Mouse (Mus musculus) midbrain, embryonic 16.5 days (tissue): Measurements from ENCODE around the gene Kdm1a. TPM values are rescaled to one million over a fixed set of nuclear protein-coding genes. Genes with fewer than 3 reads are reported as not detected.

Experiments used
- ATAC-seq: fragments of 200-750 bp; cut with Nextera tagmentation; 2 replicates; pipeline ENCODE4 v1.8.0; 2017; ENCODE audit warnings: moderate TSS enrichment
- H3K27ac ChIP-seq: fragments of 300-500 bp; sonication (generic); 2 replicates; pipeline ENCODE4 v1.5.1; 2014; ENCODE audit warnings: mild to moderate bottlenecking, low read length, mixed read lengths
- H3K27me3 ChIP-seq: fragments of 300-500 bp; sonication (generic); 2 replicates; pipeline ENCODE4 v1.6.1; 2014; ENCODE audit warnings: low read depth, low read length, mixed read lengths; ENCODE audit not compliant: control insufficient read depth, insufficient read depth
- H3K36me3 ChIP-seq: fragments of 300-500 bp; sonication (generic); 2 replicates; pipeline ENCODE4 v1.6.1; 2014; ENCODE audit warnings: mild to moderate bottlenecking, low read length, moderate library complexity, mixed read lengths; ENCODE audit not compliant: control insufficient read depth, insufficient read depth
- H3K4me1 ChIP-seq: fragments of 300-500 bp; sonication (generic); 2 replicates; pipeline ENCODE4 v1.6.1; 2014; ENCODE audit warnings: mild to moderate bottlenecking, low read length, mixed read lengths; ENCODE audit not compliant: control insufficient read depth, insufficient read depth
- H3K4me2 ChIP-seq: fragments of 300-500 bp; sonication (generic); 2 replicates; pipeline ENCODE4 v1.6.1; 2014; ENCODE audit warnings: mild to moderate bottlenecking, low read length, mixed read lengths
- H3K4me3 ChIP-seq: fragments of 300-500 bp; sonication (generic); 2 replicates; pipeline ENCODE4 v1.5.1; 2014; ENCODE audit warnings: low read depth, mild to moderate bottlenecking, low read length, moderate library complexity, mixed read lengths
- H3K9ac ChIP-seq: fragments of 300-500 bp; sonication (generic); 2 replicates; pipeline ENCODE4 v1.6.1; 2014; ENCODE audit warnings: low read depth, low read length, mixed read lengths
- H3K9me3 ChIP-seq: fragments of 300-500 bp; sonication (generic); replicated peaks from 2 replicates; pipeline ENCODE4 v1.6.1; 2014; ENCODE audit warnings: mild to moderate bottlenecking, low read length, mixed read lengths; ENCODE audit not compliant: control insufficient read depth, poor library complexity, severe bottlenecking
- WGBS: fragments of 180-500 bp; shearing (Covaris S2); extraction: QIAGEN DNeasy Blood & Tissue Kit; methylation state at CpG from one replicate; pipeline ENCODE4 v1.1.7; 2014; 5-methylcytosine and 5-hydroxymethylcytosine counted together
- polyA plus RNA-seq: library from polyadenylated mRNA; unstranded; fragments of >200 nt; fragmentation: Nextera tagmentation; extraction: Ambion mirVana; gene quantifications from 2 replicates; pipeline ENCODE4 v1.2.1, GENCODE M21; 2015

Gene Kdm1a
- polyA plus RNA-seq: 59.4 and 61.4 TPM in 2 replicates

- Histone ChIP-seq H3K4me3 (peak within 1 kb of the TSS; percentile 100), H3K36me3 (no peaks in the 10 kb centered on the region), H3K4me2 (peak within 1 kb of the TSS; percentile 79), H3K9me3 (no peaks in the 10 kb centered on the region), H3K27ac (peak within 1 kb of the TSS; percentile 97), H3K9ac (peak within 1 kb of the TSS; percentile 100), H3K4me1 (peaks cover 17% of the 10 kb centered on the region), H3K27me3 (no peaks in the 10 kb centered on the region)
- WGBS: under 1% methylated on average over 33 of the region's 45 CpGs
- peak; percentile 95 for ATAC-seq
Observed at GRCm38 (mm10) chr4:136602568-136602967, at the start of gene Kdm1a. TSS of gene Kdm1a (minus strand) at chr4:136602723.

- peak; percentile 66 for ATAC-seq
- no peak overlapping the region; the same call in 1 of the 2 replicates for H3K9ac ChIP-seq
Observed at GRCm38 (mm10) chr4:136651882-136652527, 49.5 kb upstream of the Kdm1a start.

GRCm38 (mm10) chr4:136651357-136651811 is 48.9 kb upstream of the Kdm1a start:
- WGBS: 50% methylated on average over 3 of the region's 3 CpGs

More at GRCm38 (mm10) chr4:136651882-136652527, 49.5 kb upstream of the Kdm1a start:
- no peak overlapping the region for H3K4me2 ChIP-seq
- peaks cover 17% of the 10 kb centered on the region for H3K4me1 ChIP-seq
- peak overlapping the region; percentile 47 for H3K27ac ChIP-seq
- no peaks in the 10 kb centered on the region for H3K9me3 ChIP-seq
- H3K4me3 ChIP-seq: no peak overlapping the region
- 41% methylated on average over 13 of the region's 13 CpGs for WGBS
- no peaks in the 10 kb centered on the region for H3K27me3 ChIP-seq
- H3K36me3 ChIP-seq: peaks cover 13% of the 10 kb centered on the region; the same call in 1 of the 2 replicates

GRCm38 (mm10) chr4:136650261-136650660 is 47.7 kb upstream of the Kdm1a start:
- WGBS: 83% methylated on average over 8 of the region's 8 CpGs
- no peaks in the 10 kb centered on the region for H3K27me3 ChIP-seq
- no peak overlapping the region for H3K27ac ChIP-seq
- H3K9ac ChIP-seq: no peak overlapping the region
- no peak overlapping the region for H3K4me3 ChIP-seq
- peaks cover 17% of the 10 kb centered on the region for H3K4me1 ChIP-seq
- H3K36me3 ChIP-seq: peaks cover 3% of the 10 kb centered on the region; the same call in 1 of the 2 replicates
- H3K9me3 ChIP-seq: no peaks in the 10 kb centered on the region
- H3K4me2 ChIP-seq: no peak overlapping the region
- no peak for ATAC-seq

More at GRCm38 (mm10) chr4:136651357-136651811, 48.9 kb upstream of the Kdm1a start:
- no peak overlapping the region for H3K4me2 ChIP-seq
- H3K4me1 ChIP-seq: peaks cover 17% of the 10 kb centered on the region
- ATAC-seq: peak; percentile 12; the same call in 1 of the 2 replicates
- H3K27me3 ChIP-seq: no peaks in the 10 kb centered on the region
- no peaks in the 10 kb centered on the region for H3K9me3 ChIP-seq
- peaks cover 8% of the 10 kb centered on the region; the same call in 1 of the 2 replicates for H3K36me3 ChIP-seq
- no peak overlapping the region for H3K9ac ChIP-seq
- H3K4me3 ChIP-seq: no peak overlapping the region
- H3K27ac ChIP-seq: peak overlapping the region; percentile 47; the same call in 1 of the 2 replicates

- 41% methylated on average over 13 of the region's 13 CpGs for WGBS
- Histone ChIP-seq H3K9ac (peak overlapping the region; percentile 43; the same call in 1 of the 2 replicates), H3K27ac (no peak overlapping the region), H3K4me3 (no peak overlapping the region), H3K36me3 (no peaks in the 10 kb centered on the region), H3K4me2 (no peak overlapping the region), H3K4me1 (peaks cover 17% of the 10 kb centered on the region), H3K27me3 (no peaks in the 10 kb centered on the region), H3K9me3 (no peaks in the 10 kb centered on the region)
- no peak for ATAC-seq
Observed at GRCm38 (mm10) chr4:136649480-136650196, 47.1 kb upstream of the Kdm1a start.

GRCm38 (mm10) chr4:136648922-136649479 is 46.5 kb upstream of the Kdm1a start:
- Histone ChIP-seq H3K9ac (peak overlapping the region; percentile 43; the same call in 1 of the 2 replicates), H3K4me3 (no peak overlapping the region), H3K4me2 (no peak overlapping the region), H3K4me1 (peaks cover 17% of the 10 kb centered on the region), H3K27ac (no peak overlapping the region), H3K27me3 (no peaks in the 10 kb centered on the region), H3K36me3 (no peaks in the 10 kb centered on the region), H3K9me3 (no peaks in the 10 kb centered on the region)
- ATAC-seq: no peak
- 17% methylated on average over 11 of the region's 11 CpGs for WGBS

GRCm38 (mm10) chr4:136638890-136639289 is 36.4 kb upstream of the Kdm1a start:
- 3% methylated on average over 10 of the region's 10 CpGs for WGBS
- Histone ChIP-seq H3K9ac (0 out of 2 replicates have a peak overlapping the region, but pooled peaks have one; percentile 23), H3K27ac (0 out of 2 replicates have a peak overlapping the region, but pooled peaks have one; percentile 31), H3K9me3 (no peaks in the 10 kb centered on the region), H3K4me2 (peak overlapping the region; percentile 42), H3K4me1 (peaks cover 15% of the 10 kb centered on the region), H3K4me3 (peak overlapping the region; percentile 8; the same call in 1 of the 2 replicates), H3K27me3 (no peaks in the 10 kb centered on the region), H3K36me3 (no peaks in the 10 kb centered on the region)
- ATAC-seq: no peak

- H3K27ac ChIP-seq: peak overlapping the region; percentile 82
- no peak; the same call in 1 of the 2 replicates for ATAC-seq
- H3K4me2 ChIP-seq: peak overlapping the region; percentile 72
- H3K4me3 ChIP-seq: peak overlapping the region; percentile 51
- 13% methylated on average over 7 of the region's 7 CpGs for WGBS
- no peaks in the 10 kb centered on the region for H3K9me3 ChIP-seq
- 0 out of 2 replicates have a peak overlapping the region, but pooled peaks have one; percentile 55 for H3K9ac ChIP-seq
- H3K36me3 ChIP-seq: no peaks in the 10 kb centered on the region
- peaks cover 15% of the 10 kb centered on the region for H3K4me1 ChIP-seq
- H3K27me3 ChIP-seq: no peaks in the 10 kb centered on the region
Observed at GRCm38 (mm10) chr4:136638230-136638750, 35.8 kb upstream of the Kdm1a start.
